Mouse (Mus musculus) embryonic facial prominence, embryonic 13.5 days (tissue): ENCODE measurements at regions not wholly inside any gene's neighbourhood (a gene's known extent, or its start where the extent isn't known, plus 50 kb on each side); places are given as distances from the start of the nearest gene placed in this dataset.

ENCODE experiments used
- ATAC-seq: fragments of 200-750 bp; cut with Nextera tagmentation; 2 replicates; pipeline ENCODE4 v1.8.0; 2017; ENCODE audit warnings: low read depth; ENCODE audit not compliant: insufficient number of reproducible peaks, insufficient read depth, low FRiP score, low TSS enrichment
- H3K27ac ChIP-seq: fragments of 300-500 bp; sonication (generic); 2 replicates; pipeline ENCODE4 v1.5.1; 2015; ENCODE audit warnings: moderate library complexity, mild to moderate bottlenecking, inconsistent platforms
- H3K27me3 ChIP-seq: fragments of 300-500 bp; sonication (generic); 2 replicates; pipeline ENCODE4 v1.6.1; 2015; ENCODE audit warnings: mild to moderate bottlenecking, inconsistent platforms
- H3K36me3 ChIP-seq: fragments of 300-500 bp; sonication (generic); 2 replicates; pipeline ENCODE4 v1.6.1; 2015; ENCODE audit warnings: mild to moderate bottlenecking, inconsistent platforms
- H3K4me1 ChIP-seq: fragments of 300-500 bp; sonication (generic); 2 replicates; pipeline ENCODE4 v1.6.1; 2015; ENCODE audit warnings: inconsistent platforms
- H3K4me2 ChIP-seq: fragments of 300-500 bp; sonication (generic); 2 replicates; pipeline ENCODE4 v1.6.1; 2015; ENCODE audit warnings: moderate library complexity, mild to moderate bottlenecking, inconsistent platforms
- H3K4me3 ChIP-seq: fragments of 300-500 bp; sonication (generic); 2 replicates; pipeline ENCODE4 v1.5.1; 2015; ENCODE audit warnings: mild to moderate bottlenecking, inconsistent platforms
- H3K9ac ChIP-seq: fragments of 300-500 bp; sonication (generic); 2 replicates; pipeline ENCODE4 v1.6.1; 2015; ENCODE audit warnings: mild to moderate bottlenecking, inconsistent platforms
- H3K9me3 ChIP-seq: fragments of 300-500 bp; sonication (generic); 2 replicates; pipeline ENCODE4 v1.6.1; 2016; ENCODE audit warnings: inconsistent platforms
- WGBS: fragments of 180-500 bp; shearing (Covaris S2); methylation state at CpG from one replicate; pipeline ENCODE4 v1.1.7; 2015; ENCODE audit warnings: mixed read lengths; 5-methylcytosine and 5-hydroxymethylcytosine counted together

DNA sequence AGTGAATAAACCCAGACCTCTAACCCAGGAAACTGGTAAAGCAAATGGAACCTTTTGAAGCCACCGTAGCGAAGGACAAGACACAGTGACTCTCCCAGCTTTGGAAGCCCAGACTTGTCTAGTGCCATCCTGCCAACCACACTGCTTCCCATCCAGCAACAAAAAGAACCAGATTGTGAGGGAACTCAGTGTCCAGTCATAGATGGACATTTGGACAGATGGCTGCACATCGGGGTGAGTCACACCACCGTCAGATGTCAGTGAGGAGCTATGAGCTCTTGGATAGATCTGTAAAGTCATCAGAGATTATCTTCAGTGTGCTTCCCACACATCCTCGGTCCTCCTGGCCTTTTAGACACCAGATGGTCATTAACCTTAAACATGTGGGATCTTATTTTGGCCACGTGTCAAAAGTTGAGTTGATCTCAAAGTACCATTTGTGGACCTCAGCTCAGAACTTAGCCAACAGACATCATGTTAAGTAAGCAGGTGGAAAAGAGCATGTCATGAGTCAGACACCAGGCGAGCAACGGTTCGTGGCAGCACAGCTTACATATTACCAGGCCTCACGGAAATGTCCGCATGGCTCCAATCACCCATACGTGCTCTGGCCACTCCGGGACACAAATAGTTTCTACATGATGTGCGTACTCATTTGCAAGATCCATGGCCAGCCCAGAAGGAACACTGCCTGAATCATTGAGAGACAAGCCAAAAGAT lies 102.7 kb upstream of the Gdf10 start:
- peaks cover 20% of the 10 kb centered on the region; the same call in 1 of the 2 replicates for H3K4me1 ChIP-seq
- no peak for ATAC-seq
- WGBS, result 86% methylated on average over 14 of the region's 14 CpGs

DNA sequence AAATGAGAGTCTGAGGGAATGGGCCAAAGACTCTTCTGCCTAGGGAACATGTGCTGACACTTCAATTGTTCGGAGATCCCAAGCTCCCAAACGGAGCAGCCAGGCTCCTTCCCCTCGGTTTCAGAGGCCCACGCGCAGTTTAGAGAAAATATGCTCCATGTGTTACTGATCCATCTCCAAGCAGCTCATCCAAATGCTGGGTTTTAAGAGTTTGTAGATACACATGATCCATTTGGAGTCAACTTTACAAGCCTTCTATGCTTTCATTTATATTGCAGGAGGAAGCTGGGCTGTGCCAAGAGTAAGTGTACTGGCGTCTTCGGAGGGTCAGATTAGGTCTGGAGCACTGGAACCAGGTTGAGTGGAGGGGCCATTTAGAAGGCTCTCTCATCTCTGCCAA lies 102.0 kb upstream of the Gdf10 start:
- no peak overlapping the region for H3K9ac ChIP-seq
- H3K4me1 ChIP-seq, result peaks cover 20% of the 10 kb centered on the region; the same call in 1 of the 2 replicates
- 50% methylated on average over 7 of the region's 7 CpGs for WGBS
- peak overlapping the region; percentile 29; the same call in 1 of the 2 replicates for H3K27ac ChIP-seq
- no peaks in the 10 kb centered on the region for H3K27me3 ChIP-seq
- H3K9me3 ChIP-seq, result no peaks in the 10 kb centered on the region
- ATAC-seq, result no peak
- H3K4me3 ChIP-seq, result no peak overlapping the region
- H3K36me3 ChIP-seq, result no peaks in the 10 kb centered on the region
- H3K4me2 ChIP-seq, result no peak overlapping the region

More for the DNA sequence above, 102.7 kb upstream of the Gdf10 start:
- Histone ChIP-seq H3K9ac (no peak overlapping the region), H3K27me3 (no peaks in the 10 kb centered on the region), H3K27ac (peak overlapping the region; percentile 29; the same call in 1 of the 2 replicates), H3K4me3 (no peak overlapping the region), H3K4me2 (no peak overlapping the region), H3K9me3 (no peaks in the 10 kb centered on the region), H3K36me3 (no peaks in the 10 kb centered on the region)

DNA sequence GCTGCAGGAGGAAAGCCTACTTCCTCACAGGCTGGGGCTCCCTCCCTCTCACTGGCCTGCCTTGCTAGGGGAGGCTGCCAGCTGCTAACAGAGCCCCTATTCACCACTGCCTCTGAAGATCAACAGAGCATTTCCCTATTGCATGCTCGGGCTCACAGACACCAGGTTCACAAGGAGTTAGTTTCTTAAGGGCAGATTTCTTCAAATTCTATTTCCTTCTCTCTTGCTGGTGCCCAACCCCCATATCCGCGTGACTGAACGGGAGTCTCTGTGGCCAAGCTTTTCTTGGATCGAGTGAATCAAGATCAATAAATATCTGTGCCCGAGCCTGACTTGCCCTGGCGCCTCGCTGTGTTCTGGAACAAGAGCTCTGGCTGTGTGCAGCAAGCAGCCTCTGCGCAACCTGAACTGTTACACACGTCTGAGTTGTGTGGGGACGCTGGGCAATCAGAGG lies 98.9 kb upstream of the Gdf10 start:
- 17% methylated on average over 11 of the region's 11 CpGs for WGBS
- Histone ChIP-seq H3K4me2 (peak overlapping the region; percentile 28; the same call in 1 of the 2 replicates), H3K9ac (peak overlapping the region; percentile 37; the same call in 1 of the 2 replicates), H3K4me3 (no peak overlapping the region), H3K9me3 (no peaks in the 10 kb centered on the region), H3K36me3 (no peaks in the 10 kb centered on the region), H3K27ac (peak overlapping the region; percentile 65), H3K27me3 (no peaks in the 10 kb centered on the region), H3K4me1 (peaks cover 17% of the 10 kb centered on the region; the same call in 1 of the 2 replicates)
- ATAC-seq, result peak; percentile 72

DNA sequence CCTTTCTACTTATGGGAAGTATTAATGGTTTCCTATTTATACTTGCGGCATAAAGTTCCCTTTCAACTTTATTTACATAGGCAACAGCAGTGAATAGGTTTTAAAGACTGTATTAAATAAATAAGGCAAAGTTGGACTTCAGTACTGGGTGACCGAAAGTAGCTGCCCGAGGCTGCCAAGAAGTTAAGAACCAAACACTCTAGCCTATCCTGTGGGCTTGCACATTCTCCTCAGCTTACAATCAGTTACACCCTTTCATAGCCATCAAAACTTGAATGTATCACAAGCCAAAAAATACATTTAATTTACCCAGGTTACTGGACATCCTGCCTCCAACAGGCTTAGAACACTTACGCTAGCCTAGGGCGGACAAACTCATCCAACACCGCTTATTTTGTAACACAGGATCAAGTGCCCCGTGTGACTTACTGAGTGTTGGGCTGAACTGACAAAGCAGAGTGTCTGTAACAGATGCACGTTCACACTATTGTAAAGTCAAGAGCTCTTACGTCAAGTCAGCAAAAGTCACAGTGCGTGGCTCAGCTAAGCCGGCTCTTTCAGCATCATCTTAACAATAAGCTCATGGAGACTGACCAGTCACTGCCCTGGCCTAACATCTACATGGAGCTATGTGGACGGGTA lies 97.3 kb upstream of the Gdf10 start:
- ATAC-seq, result no peak
- Histone ChIP-seq H3K9ac (no peak overlapping the region), H3K27me3 (no peaks in the 10 kb centered on the region), H3K4me3 (no peak overlapping the region), H3K9me3 (no peaks in the 10 kb centered on the region), H3K27ac (no peak overlapping the region), H3K4me2 (no peak overlapping the region), H3K4me1 (peaks cover 17% of the 10 kb centered on the region; the same call in 1 of the 2 replicates), H3K36me3 (no peaks in the 10 kb centered on the region)
- WGBS, result 86% methylated on average over 12 of the region's 12 CpGs

DNA sequence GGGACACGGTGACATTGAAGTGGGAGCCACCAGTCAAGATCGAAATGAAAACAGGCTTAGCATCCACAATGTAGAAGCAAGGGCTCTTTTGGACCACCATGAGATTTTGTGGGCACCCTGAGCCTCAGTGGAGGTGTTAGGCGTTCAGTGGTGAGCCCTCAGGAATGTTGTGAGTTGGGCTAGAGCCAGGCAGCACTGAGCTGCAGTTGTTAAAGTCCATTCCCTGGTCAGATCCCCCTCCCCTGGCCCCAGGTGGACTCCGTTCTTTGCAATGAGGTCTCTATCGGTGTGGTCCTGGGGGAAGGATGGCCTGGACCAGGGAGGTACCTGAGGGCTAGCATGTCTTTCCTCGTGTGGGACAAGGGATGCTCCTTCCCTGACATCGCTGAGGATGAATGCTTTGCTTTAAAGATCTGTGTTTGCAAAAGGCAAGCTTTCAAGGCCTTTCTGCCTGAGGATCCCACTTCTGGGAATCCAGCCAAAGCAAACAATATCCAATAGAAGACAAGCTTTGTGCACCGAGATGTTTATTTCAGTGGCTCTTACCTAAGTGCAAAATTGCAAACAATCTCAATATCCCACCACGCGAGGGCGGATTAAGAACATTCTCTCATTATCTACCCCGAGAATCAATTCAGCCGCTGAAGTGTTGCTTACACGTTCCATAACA lies 90.6 kb upstream of the Gdf10 start:
- Histone ChIP-seq H3K4me2 (no peak overlapping the region), H3K9ac (no peak overlapping the region), H3K27me3 (no peaks in the 10 kb centered on the region), H3K36me3 (no peaks in the 10 kb centered on the region), H3K27ac (peak overlapping the region; percentile 71), H3K4me3 (no peak overlapping the region), H3K9me3 (no peaks in the 10 kb centered on the region), H3K4me1 (peaks cover 12% of the 10 kb centered on the region)
- WGBS, result 53% methylated on average over 14 of the region's 14 CpGs
- ATAC-seq, result 0 out of 2 replicates have a peak, but pooled peaks have one; percentile 56

DNA sequence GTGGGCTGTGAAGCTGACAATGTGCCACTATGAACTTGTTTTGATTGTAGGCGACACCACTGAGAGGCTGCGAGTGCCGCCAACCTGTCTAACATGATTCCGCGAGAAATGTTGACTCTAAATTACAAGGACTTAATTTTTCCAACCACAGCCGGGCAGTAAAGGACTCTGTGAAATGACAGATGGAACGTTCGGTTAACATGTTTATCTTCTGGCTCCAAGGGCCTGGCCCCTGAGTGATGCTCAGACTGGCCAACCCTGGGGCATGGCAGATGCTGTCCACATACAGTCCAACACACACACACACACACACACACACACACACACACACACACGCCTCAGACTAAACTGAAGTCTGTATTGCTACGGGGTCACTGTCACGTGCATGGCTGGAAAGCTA lies 87.0 kb upstream of the Gdf10 start:
- H3K9me3 ChIP-seq, result no peaks in the 10 kb centered on the region
- no peak for ATAC-seq
- 85% methylated on average over 11 of the region's 11 CpGs for WGBS

DNA sequence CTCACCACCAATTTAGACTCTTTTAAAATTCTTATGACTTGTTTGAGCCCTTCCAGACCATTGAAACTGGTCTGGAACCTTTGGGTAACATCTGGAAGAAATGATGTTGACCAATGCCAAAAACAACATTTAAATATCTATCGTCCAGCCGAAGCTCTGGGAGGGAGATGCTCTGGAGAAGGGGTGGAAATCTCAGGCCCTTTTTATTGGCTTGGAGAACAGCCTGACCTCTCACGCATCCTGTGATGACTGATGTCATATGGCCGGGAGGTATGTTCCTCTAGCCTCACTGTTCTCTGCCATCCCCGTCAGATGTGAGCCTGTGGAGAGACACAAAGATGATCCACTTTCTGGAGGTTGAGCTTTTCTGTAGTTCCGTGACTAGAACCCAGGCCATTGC lies 81.6 kb upstream of the Gdf10 start:
- H3K4me2 ChIP-seq, result no peak overlapping the region
- no peak for ATAC-seq
- H3K9ac ChIP-seq, result no peak overlapping the region
- no peak overlapping the region for H3K27ac ChIP-seq
- H3K36me3 ChIP-seq, result no peaks in the 10 kb centered on the region
- H3K4me1 ChIP-seq, result no peaks in the 10 kb centered on the region
- no peaks in the 10 kb centered on the region for H3K27me3 ChIP-seq
- H3K4me3 ChIP-seq, result no peak overlapping the region
- no peaks in the 10 kb centered on the region for H3K9me3 ChIP-seq
- WGBS, result 76% methylated on average over 6 of the region's 6 CpGs

More for the DNA sequence above, 87.0 kb upstream of the Gdf10 start:
- H3K36me3 ChIP-seq, result no peaks in the 10 kb centered on the region
- no peak overlapping the region for H3K4me3 ChIP-seq
- peaks cover 12% of the 10 kb centered on the region for H3K4me1 ChIP-seq
- H3K4me2 ChIP-seq, result no peak overlapping the region
- no peaks in the 10 kb centered on the region for H3K27me3 ChIP-seq
- no peak overlapping the region for H3K27ac ChIP-seq
- H3K9ac ChIP-seq, result no peak overlapping the region

DNA sequence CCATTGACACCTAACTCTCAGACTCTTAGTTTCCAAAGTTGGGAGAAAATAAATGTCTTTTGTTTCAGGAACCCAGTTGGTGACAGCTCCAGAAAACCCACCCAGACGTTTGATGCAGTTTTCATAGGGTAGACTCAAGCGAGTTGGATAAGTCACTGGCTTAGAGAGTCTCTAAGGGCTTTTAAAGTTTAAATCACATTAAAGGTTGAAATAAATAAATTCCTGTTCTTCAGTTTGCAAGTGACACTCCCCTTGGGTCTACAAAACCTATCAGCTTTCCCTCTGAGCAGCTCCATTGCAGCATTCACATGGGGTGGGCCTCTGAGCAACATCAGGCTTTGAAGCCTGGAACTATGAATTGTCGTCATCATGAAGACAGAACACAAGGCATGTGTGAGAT lies 69.9 kb upstream of the Gdf10 start:
- 70% methylated on average over 3 of the region's 3 CpGs for WGBS

DNA sequence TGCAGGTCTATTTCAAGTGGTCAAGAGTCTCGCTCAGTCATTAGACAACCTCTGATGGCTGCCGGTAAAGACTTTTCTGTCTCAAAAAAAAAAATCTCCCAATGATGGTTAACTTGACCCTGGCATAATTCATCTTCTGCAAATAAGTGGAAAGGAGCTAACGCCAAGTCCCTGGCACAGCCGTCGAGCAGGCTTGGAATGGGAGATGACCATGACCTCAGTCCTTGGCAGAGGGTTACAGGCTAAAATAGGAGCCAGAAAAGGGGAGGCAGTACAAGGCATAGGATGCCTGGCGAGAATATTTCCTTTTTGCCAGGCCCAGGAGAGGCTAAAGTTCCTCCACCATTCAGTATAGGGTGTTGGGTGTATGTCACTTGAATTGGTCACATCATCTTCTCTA lies 69.2 kb upstream of the Gdf10 start:
- Histone ChIP-seq H3K4me3 (no peak overlapping the region), H3K36me3 (no peaks in the 10 kb centered on the region), H3K9ac (no peak overlapping the region), H3K4me2 (no peak overlapping the region), H3K27me3 (no peaks in the 10 kb centered on the region), H3K9me3 (no peaks in the 10 kb centered on the region), H3K27ac (no peak overlapping the region), H3K4me1 (no peaks in the 10 kb centered on the region; the same call in 1 of the 2 replicates)
- ATAC-seq, result no peak
- WGBS, result 93% methylated on average over 6 of the region's 6 CpGs

More for the DNA sequence above, 69.9 kb upstream of the Gdf10 start:
- Histone ChIP-seq H3K27ac (no peak overlapping the region), H3K4me1 (no peaks in the 10 kb centered on the region; the same call in 1 of the 2 replicates), H3K9ac (no peak overlapping the region), H3K27me3 (no peaks in the 10 kb centered on the region), H3K4me3 (no peak overlapping the region), H3K36me3 (no peaks in the 10 kb centered on the region), H3K9me3 (no peaks in the 10 kb centered on the region), H3K4me2 (no peak overlapping the region)
- ATAC-seq, result no peak

DNA sequence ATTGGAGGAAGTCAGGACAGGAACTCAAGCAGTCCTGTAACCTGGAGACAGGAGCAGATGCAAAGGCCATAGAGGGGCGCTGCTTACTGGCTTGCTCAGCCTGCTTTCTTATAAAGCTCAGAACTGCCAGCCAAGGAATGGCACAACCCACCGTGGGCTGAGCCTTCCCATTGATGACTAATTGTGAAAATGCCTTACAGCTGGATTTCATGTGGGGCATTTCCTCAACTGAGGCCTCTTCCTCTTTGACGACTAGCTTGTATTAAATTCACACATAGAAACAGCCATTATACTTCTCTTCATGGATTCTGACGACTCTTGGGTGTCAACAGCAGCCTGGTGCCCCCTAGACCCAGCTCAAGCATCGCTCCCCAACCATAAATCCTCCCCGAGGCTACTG lies 66.4 kb upstream of the Gdf10 start:
- WGBS, result 67% methylated on average over 6 of the region's 6 CpGs
- Histone ChIP-seq H3K4me2 (no peak overlapping the region), H3K4me3 (no peak overlapping the region), H3K4me1 (no peaks in the 10 kb centered on the region), H3K9me3 (no peaks in the 10 kb centered on the region), H3K36me3 (no peaks in the 10 kb centered on the region), H3K27me3 (no peaks in the 10 kb centered on the region), H3K9ac (no peak overlapping the region), H3K27ac (no peak overlapping the region)
- no peak for ATAC-seq

DNA sequence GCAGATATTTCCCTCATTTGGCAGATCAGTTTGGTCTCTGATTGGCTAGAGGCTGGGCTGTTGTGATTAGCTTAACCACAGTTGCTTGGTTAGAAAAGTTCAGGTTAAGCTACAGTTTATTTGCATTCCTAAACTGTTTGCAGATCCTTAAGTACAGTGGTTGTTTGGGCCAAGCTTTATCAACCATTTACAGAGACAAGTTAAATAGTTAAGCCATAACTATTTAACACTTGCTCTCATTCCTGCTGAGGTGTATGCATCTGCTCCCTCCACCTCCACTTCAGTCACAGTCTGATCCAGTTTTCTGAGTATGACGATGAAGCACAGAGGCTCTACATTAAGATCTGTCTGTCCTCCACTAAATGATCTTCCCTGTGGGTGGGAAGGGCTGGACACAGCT lies 58.6 kb upstream of the Gdf10 start:
- Histone ChIP-seq H3K4me2 (no peak overlapping the region), H3K9me3 (no peaks in the 10 kb centered on the region), H3K36me3 (no peaks in the 10 kb centered on the region), H3K9ac (no peak overlapping the region), H3K4me1 (no peaks in the 10 kb centered on the region), H3K4me3 (no peak overlapping the region), H3K27ac (no peak overlapping the region), H3K27me3 (no peaks in the 10 kb centered on the region)
- no peak for ATAC-seq
- 92% methylated on average over 1 of the region's 1 CpGs for WGBS
